Mouse (Mus musculus) embryonic fibroblast, embryonic 13.5 days (primary cell): ENCODE measurements around the gene Rab3a. TPM values are rescaled to one million over a fixed set of nuclear protein-coding genes. Genes with fewer than 3 reads are reported as not detected.
A peak's percentile ranks its signal among the peaks of the same experiment; 100 is the strongest.

Experiments
- H3K27ac ChIP-seq: 2 replicates; pipeline ENCODE4 v1.5.1; 2012; ENCODE audit warnings: low read length, control low read depth, inconsistent platforms; ENCODE audit not compliant: insufficient read depth
- H3K4me1 ChIP-seq: 2 replicates; pipeline ENCODE4 v1.6.1; 2011; ENCODE audit warnings: low read length; ENCODE audit not compliant: control insufficient read depth, insufficient read depth
- H3K4me3 ChIP-seq: 2 replicates; pipeline ENCODE4 v1.5.1; 2011; ENCODE audit warnings: mild to moderate bottlenecking, control low read depth, low read length; ENCODE audit not compliant: insufficient read depth
- CTCF ChIP-seq: IDR thresholded peaks from 2 replicates; pipeline ENCODE4 v1.5.1; 2011; ENCODE audit warnings: mild to moderate bottlenecking, control low read depth, low read length, moderate library complexity, borderline replicate concordance; ENCODE audit not compliant: insufficient read depth
- POLR2A ChIP-seq: IDR thresholded peaks from 2 replicates; pipeline ENCODE4 v1.6.1; 2011; ENCODE audit warnings: low read depth, mild to moderate bottlenecking, control low read depth, low read length, moderate library complexity
- polyA plus RNA-seq: library from polyadenylated mRNA; stranded (reverse); fragments of >200 nt; gene quantifications from 2 replicates; pipeline ENCODE4 v1.2.4, GENCODE M21; 2011; ENCODE audit warnings: low read depth; ENCODE audit not compliant: missing spikeins, insufficient read length

Gene Rab3a
- polyA plus RNA-seq, 1 experiment, result 8.6 TPM

GRCm38 (mm10) chr8:70719796-70720270 lies 34.6 kb upstream of the Rab3a start:
- H3K27ac ChIP-seq, result no peak overlapping the region
- no peaks in the 10 kb centered on the region for H3K4me1 ChIP-seq
- no peak overlapping the region for H3K4me3 ChIP-seq
- TF ChIP-seq CTCF (no peak), POLR2A (no peak)

GRCm38 (mm10) chr8:70720739-70721138 lies 33.7 kb upstream of the Rab3a start:
- no peak overlapping the region for H3K4me3 ChIP-seq
- TF ChIP-seq POLR2A (no peak), CTCF (peak; percentile 93)
- H3K4me1 ChIP-seq, result no peaks in the 10 kb centered on the region
- H3K27ac ChIP-seq, result no peak overlapping the region

GRCm38 (mm10) chr8:70721601-70722000 lies 32.9 kb upstream of the Rab3a start:
- H3K27ac ChIP-seq, result no peak overlapping the region
- no peak overlapping the region for H3K4me3 ChIP-seq
- H3K4me1 ChIP-seq, result no peaks in the 10 kb centered on the region
- no peak for TF ChIP-seq CTCF
- no peak for TF ChIP-seq POLR2A

- Histone ChIP-seq H3K27ac (no peak within 1 kb of the TSS), H3K4me3 (no peak within 1 kb of the TSS), H3K4me1 (no peaks in the 10 kb centered on the region)
- TF ChIP-seq CTCF (no peak), POLR2A (no peak)
These were observed 30.8 kb upstream of the Rab3a start, which contains the start of gene Pde4c for GRCm38 (mm10) chr8:70723486-70724210. TSS of gene Pde4c (plus strand) at chr8:70723720.

- H3K4me1 ChIP-seq, result no peaks in the 10 kb centered on the region
- no peak overlapping the region for H3K27ac ChIP-seq
- no peak for TF ChIP-seq POLR2A
- no peak for TF ChIP-seq CTCF
- no peak overlapping the region for H3K4me3 ChIP-seq
These were observed 30.3 kb upstream of the Rab3a start for GRCm38 (mm10) chr8:70724216-70724615.

GRCm38 (mm10) chr8:70725792-70726447 lies 28.6 kb upstream of the Rab3a start:
- Histone ChIP-seq H3K4me3 (no peak overlapping the region), H3K27ac (no peak overlapping the region), H3K4me1 (no peaks in the 10 kb centered on the region)
- no peak for TF ChIP-seq POLR2A
- TF ChIP-seq CTCF, result no peak

- no peak overlapping the region for H3K4me3 ChIP-seq
- TF ChIP-seq POLR2A (no peak), CTCF (no peak)
- no peaks in the 10 kb centered on the region for H3K4me1 ChIP-seq
- H3K27ac ChIP-seq, result no peak overlapping the region
These were observed 27.8 kb upstream of the Rab3a start for GRCm38 (mm10) chr8:70726721-70727120.

GRCm38 (mm10) chr8:70729808-70730475 lies 24.5 kb upstream of the Rab3a start:
- Histone ChIP-seq H3K4me3 (no peak overlapping the region), H3K4me1 (no peaks in the 10 kb centered on the region; the same call in 1 of the 2 replicates), H3K27ac (no peak overlapping the region)
- TF ChIP-seq POLR2A (no peak), CTCF (no peak)

- Histone ChIP-seq H3K4me1 (no peaks in the 10 kb centered on the region; the same call in 1 of the 2 replicates), H3K27ac (no peak overlapping the region), H3K4me3 (no peak overlapping the region)
- TF ChIP-seq POLR2A, result no peak
- TF ChIP-seq CTCF, result no peak
These were observed 23.5 kb upstream of the Rab3a start for GRCm38 (mm10) chr8:70730956-70731355.

GRCm38 (mm10) chr8:70737705-70738104 lies 16.8 kb upstream of the Rab3a start:
- no peak for TF ChIP-seq POLR2A
- TF ChIP-seq CTCF, result no peak
- no peak overlapping the region for H3K27ac ChIP-seq
- H3K4me3 ChIP-seq, result no peak overlapping the region

More at GRCm38 (mm10) chr8:70737705-70738104, 16.8 kb upstream of the Rab3a start:
- H3K4me1 ChIP-seq, result no peaks in the 10 kb centered on the region; the same call in 1 of the 2 replicates
